Comparison of ENCODE assay signal across 8 mouse cellular contexts in the genomic region with DNA sequence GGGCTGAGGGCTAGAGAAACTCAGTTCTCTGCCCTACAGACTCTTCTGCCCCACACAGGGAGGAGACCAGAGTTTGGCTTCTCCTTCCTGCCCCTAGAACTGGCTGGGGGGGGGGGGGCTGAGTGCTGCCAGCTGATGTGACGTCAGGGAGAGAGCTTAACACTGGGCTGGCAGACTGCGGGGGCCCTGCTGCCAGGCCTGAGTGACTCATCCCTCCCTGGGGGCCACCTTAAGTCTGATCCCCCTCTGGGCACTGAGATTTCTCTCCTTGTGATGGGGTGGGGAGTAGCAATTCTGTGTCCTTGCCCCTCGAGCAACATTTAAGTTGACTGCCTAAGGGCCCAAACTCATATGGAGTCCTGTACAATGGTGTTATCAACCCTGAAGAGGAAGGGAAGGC. TPM values are rescaled to one million over a fixed set of nuclear protein-coding genes. Genes with fewer than 3 reads are reported as not detected.
DNase-seq lines count a peak whose midpoint lies in the region; ATAC-seq and TF ChIP-seq lines count a peak whose summit lies in the region.

No protein-coding gene starts in this region.

- ATAC-seq in kidney, postnatal 0 days (replicated peaks; ENCODE audit: low FRiP score, low read depth): no peak
- ATAC-seq in hindbrain, embryonic 12.5 days (ENCODE audit: low FRiP score): no peak
- no peak for ATAC-seq in midbrain, embryonic 16.5 days

- H3K4me3 ChIP-seq in kidney, postnatal 0 days (replicated peaks; ENCODE audit: low read depth, low read length): no peak overlapping the region
- peak overlapping the region; percentile 78 for H3K4me3 ChIP-seq in embryonic facial prominence, embryonic 10.5 days
- H3K4me3 ChIP-seq in hindbrain, embryonic 12.5 days: peak overlapping the region; percentile 99
- H3K4me3 ChIP-seq in midbrain, embryonic 16.5 days (ENCODE audit: low read depth, low read length): peak overlapping the region; percentile 94

- H3K9ac ChIP-seq in kidney, postnatal 0 days (ENCODE audit: low read depth, low read length): peak overlapping the region; percentile 98; the same call in 1 of the 2 replicates
- H3K9ac ChIP-seq in hindbrain, embryonic 12.5 days: peak overlapping the region; percentile 100
- H3K9ac ChIP-seq in midbrain, embryonic 16.5 days (ENCODE audit: low read depth, low read length): peak overlapping the region; percentile 99

- H3K36me3 ChIP-seq in kidney, postnatal 0 days (ENCODE audit: insufficient read depth, low read length): peaks cover 40% of the 10 kb centered on the region
- peaks cover 54% of the 10 kb centered on the region for H3K36me3 ChIP-seq in embryonic facial prominence, embryonic 10.5 days (replicated peaks)
- H3K36me3 ChIP-seq in hindbrain, embryonic 12.5 days: peaks cover 47% of the 10 kb centered on the region
- H3K36me3 ChIP-seq in midbrain, embryonic 16.5 days (ENCODE audit: control insufficient read depth, insufficient read depth, low read length): peaks cover 34% of the 10 kb centered on the region

- no peak for TF ChIP-seq CTCF in kidney, postnatal 0 days (IDR thresholded peaks at IDR 0.05; ENCODE audit: low read depth)

- H3K9me3 ChIP-seq in kidney, postnatal 0 days (replicated peaks; ENCODE audit: low read length): no peaks in the 10 kb centered on the region
- H3K9me3 ChIP-seq in embryonic facial prominence, embryonic 10.5 days: no peaks in the 10 kb centered on the region
- H3K9me3 ChIP-seq in hindbrain, embryonic 12.5 days (replicated peaks): no peaks in the 10 kb centered on the region
- H3K9me3 ChIP-seq in midbrain, embryonic 16.5 days (replicated peaks; ENCODE audit: control insufficient read depth, low read length, poor library complexity, severe bottlenecking): no peaks in the 10 kb centered on the region

- H3K4me1 ChIP-seq in kidney, postnatal 0 days (replicated peaks; ENCODE audit: insufficient read depth, low read length): peaks cover 6% of the 10 kb centered on the region; the same call in 1 of the 2 replicates
- H3K4me1 ChIP-seq in embryonic facial prominence, embryonic 10.5 days: peaks cover 32% of the 10 kb centered on the region
- peaks cover 23% of the 10 kb centered on the region for H3K4me1 ChIP-seq in hindbrain, embryonic 12.5 days
- H3K4me1 ChIP-seq in midbrain, embryonic 16.5 days (ENCODE audit: control insufficient read depth, insufficient read depth, low read length): peaks cover 22% of the 10 kb centered on the region

- WGBS in kidney, postnatal 0 days: 51% methylated on average over 3 of the region's 3 CpGs
- 78% methylated on average over 3 of the region's 3 CpGs for WGBS in embryonic facial prominence, embryonic 10.5 days
- 90% methylated on average over 2 of the region's 3 CpGs for WGBS in hindbrain, embryonic 12.5 days
- WGBS in midbrain, embryonic 16.5 days: 48% methylated on average over 3 of the region's 3 CpGs

- peak overlapping the region; percentile 84 for H3K4me2 ChIP-seq in kidney, postnatal 0 days (ENCODE audit: low read length)
- peak overlapping the region; percentile 55 for H3K4me2 ChIP-seq in hindbrain, embryonic 12.5 days (replicated peaks)
- H3K4me2 ChIP-seq in midbrain, embryonic 16.5 days (ENCODE audit: low read length): peak overlapping the region; percentile 84

- DNase-seq in kidney, postnatal 0 days (ENCODE audit: low spot score): no peak
- DNase-seq in kidney, postnatal 4 days: no peak
- DNase-seq in embryonic facial prominence, embryonic 10.5 days (ENCODE audit: low spot score): no peak
- DNase-seq in ovary, adult 18-20 months (ENCODE audit: low spot score): no peak
- no peak for DNase-seq in urinary bladder, adult 18-20 months (ENCODE audit: low spot score in 2 of 2)
- DNase-seq in thymus, postnatal 36 days: no peak

- no peak overlapping the region for H3K27ac ChIP-seq in kidney, postnatal 0 days
- H3K27ac ChIP-seq in embryonic facial prominence, embryonic 10.5 days (replicated peaks): peak overlapping the region; percentile 35; the same call in 1 of the 2 replicates
- H3K27ac ChIP-seq in hindbrain, embryonic 12.5 days: no peak overlapping the region
- H3K27ac ChIP-seq in midbrain, embryonic 16.5 days (ENCODE audit: low read length): peak overlapping the region; percentile 98

- no peaks in the 10 kb centered on the region for H3K27me3 ChIP-seq in kidney, postnatal 0 days (ENCODE audit: insufficient read depth, low read length)
- no peaks in the 10 kb centered on the region for H3K27me3 ChIP-seq in embryonic facial prominence, embryonic 10.5 days (replicated peaks; ENCODE audit: low read depth, poor library complexity, severe bottlenecking)
- H3K27me3 ChIP-seq in hindbrain, embryonic 12.5 days: no peaks in the 10 kb centered on the region
- H3K27me3 ChIP-seq in midbrain, embryonic 16.5 days (ENCODE audit: control insufficient read depth, insufficient read depth, low read depth, low read length): no peaks in the 10 kb centered on the region

RNA-seq across cellular contexts. Expression of a gene that starts 1.5 kb away (rescaled TPM):
- polyA plus RNA-seq in kidney, postnatal 0 days (2015; fragmentation: Nextera tagmentation; extraction: Ambion mirVana): 6.2 TPM in 2 replicates
- polyA plus RNA-seq in embryonic facial prominence, embryonic 10.5 days (2016; fragmentation: Nextera tagmentation; extraction: Ambion mirVana): 12.1 and 12.4 TPM in 2 replicates
- 13.6 and 13.7 TPM in 2 replicates for polyA plus RNA-seq in hindbrain, embryonic 12.5 days (2016; fragmentation: Nextera tagmentation; extraction: Ambion mirVana)
- 9.9 and 13.6 TPM in 2 replicates for polyA plus RNA-seq in midbrain, embryonic 16.5 days (2015; fragmentation: Nextera tagmentation; extraction: Ambion mirVana)

RNA-seq across cellular contexts. Expression of a gene that starts 9.7 kb away (rescaled TPM):
- polyA plus RNA-seq in kidney, postnatal 0 days (2015; fragmentation: Nextera tagmentation; extraction: Ambion mirVana): 18.3 and 19.7 TPM in 2 replicates
- polyA plus RNA-seq in embryonic facial prominence, embryonic 10.5 days (2016; fragmentation: Nextera tagmentation; extraction: Ambion mirVana): 9.5 and 11.1 TPM in 2 replicates
- polyA plus RNA-seq in hindbrain, embryonic 12.5 days (2016; fragmentation: Nextera tagmentation; extraction: Ambion mirVana): 31.7 and 32.8 TPM in 2 replicates
- 36.8 and 40.3 TPM in 2 replicates for polyA plus RNA-seq in midbrain, embryonic 16.5 days (2015; fragmentation: Nextera tagmentation; extraction: Ambion mirVana)

RNA-seq across cellular contexts. Expression of a gene that starts 22.6 kb away (rescaled TPM):
- polyA plus RNA-seq in kidney, postnatal 0 days (2015; fragmentation: Nextera tagmentation; extraction: Ambion mirVana): 56.0 and 64.8 TPM in 2 replicates
- 0.13 and 0.36 TPM in 2 replicates for polyA plus RNA-seq in embryonic facial prominence, embryonic 10.5 days (2016; fragmentation: Nextera tagmentation; extraction: Ambion mirVana)
- 0.43 TPM in 1 of 2 replicates, not detected in the other for polyA plus RNA-seq in hindbrain, embryonic 12.5 days (2016; fragmentation: Nextera tagmentation; extraction: Ambion mirVana)
- polyA plus RNA-seq in midbrain, embryonic 16.5 days (2015; fragmentation: Nextera tagmentation; extraction: Ambion mirVana): 0.10 TPM in 1 of 2 replicates, not detected in the other

RNA-seq across cellular contexts. Expression of a gene that starts 32.8 kb away (rescaled TPM):
- polyA plus RNA-seq in kidney, postnatal 0 days (2015; fragmentation: Nextera tagmentation; extraction: Ambion mirVana): 82.4 and 85.5 TPM in 2 replicates
- 119 and 129 TPM in 2 replicates for polyA plus RNA-seq in embryonic facial prominence, embryonic 10.5 days (2016; fragmentation: Nextera tagmentation; extraction: Ambion mirVana)
- polyA plus RNA-seq in hindbrain, embryonic 12.5 days (2016; fragmentation: Nextera tagmentation; extraction: Ambion mirVana): 102 and 104 TPM in 2 replicates
- 141 and 150 TPM in 2 replicates for polyA plus RNA-seq in midbrain, embryonic 16.5 days (2015; fragmentation: Nextera tagmentation; extraction: Ambion mirVana)

RNA-seq across cellular contexts. Expression of a gene that starts 33.0 kb away (rescaled TPM):
- 34.9 and 39.3 TPM in 2 replicates for polyA plus RNA-seq in kidney, postnatal 0 days (2015; fragmentation: Nextera tagmentation; extraction: Ambion mirVana)
- polyA plus RNA-seq in embryonic facial prominence, embryonic 10.5 days (2016; fragmentation: Nextera tagmentation; extraction: Ambion mirVana): 42.1 and 44.6 TPM in 2 replicates
- polyA plus RNA-seq in hindbrain, embryonic 12.5 days (2016; fragmentation: Nextera tagmentation; extraction: Ambion mirVana): 60.8 and 61.4 TPM in 2 replicates
- 105 and 108 TPM in 2 replicates for polyA plus RNA-seq in midbrain, embryonic 16.5 days (2015; fragmentation: Nextera tagmentation; extraction: Ambion mirVana)

Comparison
In these comparisons a context has a peak if more than half of its experiments do, and no peak if none do; other contexts are left out.
1. H3K27ac ChIP-seq: peak in embryonic facial prominence, embryonic 10.5 days (single experiment) and midbrain, embryonic 16.5 days (single experiment); none in kidney, postnatal 0 days (single experiment) and hindbrain, embryonic 12.5 days (single experiment).
2. RNA of a gene that starts 22.6 kb away (polyA plus RNA-seq): 56.0 to 64.8 TPM in kidney, postnatal 0 days; 0.43 TPM in hindbrain, embryonic 12.5 days, 0.13 to 0.36 TPM in embryonic facial prominence, embryonic 10.5 days and 0.10 TPM in midbrain, embryonic 16.5 days; every median in the first group is over 10 times any median in the second.
3. Peak in every context shown above with its lines, with median percentiles within 50 percentile points of each other: H3K4me2 ChIP-seq and H3K9ac ChIP-seq.